In genomic region chr1:181861181-181861902, GRCm38 (mm10) we compare ENCODE assay signal across 13 mouse cellular contexts. TPM values are rescaled to one million over a fixed set of nuclear protein-coding genes. Genes with fewer than 3 reads are reported as not detected.
DNase-seq lines count a peak whose midpoint lies in the region; ATAC-seq and TF ChIP-seq lines count a peak whose summit lies in the region.
"Had no signal": no experiment of that assay in that cellular context is flagged by ENCODE, and none has a peak within 500 bp of the region (broad histone marks: within the 10 kb centered on the region; RNA-seq: fewer than 3 reads in every experiment).

No protein-coding gene starts in this region.

- no peak overlapping the region for H3K4me2 ChIP-seq in heart, postnatal 0 days (ENCODE audit: low read depth, low read length)
- H3K4me2 ChIP-seq in liver, embryonic 16.5 days (ENCODE audit: low read depth, low read length): no peak overlapping the region
- H3K4me2 ChIP-seq: embryonic facial prominence, embryonic 12.5 days; heart, embryonic 11.5 days; midbrain, embryonic 15.5 days had no signal

- H3K27me3 ChIP-seq in heart, postnatal 0 days (ENCODE audit: control insufficient read depth, insufficient read depth, low read length): no peaks in the 10 kb centered on the region
- no peaks in the 10 kb centered on the region for H3K27me3 ChIP-seq in liver, embryonic 16.5 days (ENCODE audit: control insufficient read depth, insufficient read depth, low read depth, low read length)
- peaks cover 3% of the 10 kb centered on the region; the same call in 1 of the 2 replicates for H3K27me3 ChIP-seq in hindbrain, embryonic 10.5 days (ENCODE audit: insufficient read depth, poor library complexity, severe bottlenecking)
- H3K27me3 ChIP-seq: embryonic facial prominence, embryonic 12.5 days; midbrain, embryonic 15.5 days had no signal

- peak overlapping the region; percentile 78 for H3K27ac ChIP-seq in heart, postnatal 0 days (ENCODE audit: low read depth)
- peak overlapping the region; percentile 75 for H3K27ac ChIP-seq in brown adipose tissue, adult 24 weeks (replicated peaks; ENCODE audit: low read depth, low read length)
- H3K27ac ChIP-seq in liver, embryonic 16.5 days (ENCODE audit: low read length): peak overlapping the region; percentile 44
- H3K27ac ChIP-seq in hindbrain, embryonic 10.5 days: no peak overlapping the region
- H3K27ac ChIP-seq: midbrain, embryonic 15.5 days had no signal

- DNase-seq in heart, postnatal 0 days (ENCODE audit: low spot score): no peak
- no peak for DNase-seq in heart, postnatal 14 days
- DNase-seq in CD4-positive helper T cell, adult 2 months (ENCODE audit: low read depth, low spot score): peak; percentile 39
- no peak for DNase-seq in frontal cortex, postnatal 25 days (ENCODE audit: low spot score in 2 of 2)
- DNase-seq in hindbrain, embryonic 10.5 days (ENCODE audit: low spot score): no peak
- DNase-seq in T-cell, adult 2 months (ENCODE audit: low spot score): no peak
- DNase-seq: cerebellum, adult 8-10 months; forebrain, postnatal 0 days had no signal

- no peak for TF ChIP-seq CTCF in heart, postnatal 0 days (IDR thresholded peaks at IDR 0.05; ENCODE audit: low read depth)

- 81% methylated on average over 2 of the region's 2 CpGs for WGBS in heart, postnatal 0 days
- 21% methylated on average over 2 of the region's 2 CpGs for WGBS in liver, embryonic 16.5 days (ENCODE audit: insufficient replicate concordance)
- WGBS in hindbrain, embryonic 10.5 days: 71% methylated on average over 2 of the region's 2 CpGs

- H3K9ac ChIP-seq in heart, postnatal 0 days (replicated peaks; ENCODE audit: low read depth, low read length): no peak overlapping the region
- H3K9ac ChIP-seq in liver, embryonic 16.5 days (ENCODE audit: low read depth, low read length): no peak overlapping the region
- H3K9ac ChIP-seq: embryonic facial prominence, embryonic 12.5 days; forebrain, postnatal 0 days; midbrain, embryonic 15.5 days had no signal

- TF ChIP-seq EP300 in heart, postnatal 0 days (IDR thresholded peaks at IDR 0.05; ENCODE audit: low read depth): no peak

- H3K4me3 ChIP-seq in heart, postnatal 0 days (ENCODE audit: low read depth, low read length): no peak overlapping the region
- no peak overlapping the region for H3K4me3 ChIP-seq in brown adipose tissue, adult 24 weeks (ENCODE audit: insufficient read depth, low read depth, low read length)
- no peak overlapping the region for H3K4me3 ChIP-seq in liver, embryonic 16.5 days (ENCODE audit: low read depth, low read length)
- no peak overlapping the region for H3K4me3 ChIP-seq in hindbrain, embryonic 10.5 days
- H3K4me3 ChIP-seq: embryonic facial prominence, embryonic 12.5 days; midbrain, embryonic 15.5 days had no signal

- ATAC-seq in heart, postnatal 0 days (ENCODE audit: insufficient read depth, low read depth): no peak
- peak; percentile 57 for ATAC-seq in liver, embryonic 16.5 days (ENCODE audit: low read depth)
- ATAC-seq: forebrain, postnatal 0 days; midbrain, embryonic 15.5 days had no signal

- intact Hi-C loops in heart, postnatal 14 days (cut with DNase I): loop anchor here (2.0 kb wide), 1 partner anchor 21 kb away; no protein-coding TSS in a partner anchor

- H3K4me1 ChIP-seq in heart, postnatal 0 days (ENCODE audit: control insufficient read depth, insufficient read depth): no peaks in the 10 kb centered on the region
- H3K4me1 ChIP-seq in brown adipose tissue, adult 24 weeks (ENCODE audit: control insufficient read depth, insufficient read depth, insufficient read length, low read length): no peaks in the 10 kb centered on the region
- peaks cover 17% of the 10 kb centered on the region for H3K4me1 ChIP-seq in liver, embryonic 16.5 days (ENCODE audit: control insufficient read depth, low read depth, low read length)
- H3K4me1 ChIP-seq in hindbrain, embryonic 10.5 days (replicated peaks): peaks cover 28% of the 10 kb centered on the region

- no peaks in the 10 kb centered on the region for H3K36me3 ChIP-seq in heart, postnatal 0 days (replicated peaks; ENCODE audit: control insufficient read depth, insufficient read depth, low read length)
- H3K36me3 ChIP-seq in liver, embryonic 16.5 days (ENCODE audit: control insufficient read depth, insufficient read depth): no peaks in the 10 kb centered on the region
- no peaks in the 10 kb centered on the region for H3K36me3 ChIP-seq in hindbrain, embryonic 10.5 days
- H3K36me3 ChIP-seq: embryonic facial prominence, embryonic 12.5 days; midbrain, embryonic 15.5 days had no signal

- peaks cover 4% of the 10 kb centered on the region; the same call in 1 of the 2 replicates for H3K9me3 ChIP-seq in heart, postnatal 0 days (replicated peaks; ENCODE audit: control insufficient read depth, low read length)
- no peaks in the 10 kb centered on the region for H3K9me3 ChIP-seq in liver, embryonic 16.5 days (replicated peaks; ENCODE audit: control insufficient read depth, low read length)
- no peaks in the 10 kb centered on the region for H3K9me3 ChIP-seq in hindbrain, embryonic 10.5 days
- H3K9me3 ChIP-seq: embryonic facial prominence, embryonic 12.5 days; midbrain, embryonic 15.5 days had no signal

RNA-seq across cellular contexts. Expression of gene Lbr, which starts 18.5 kb away (rescaled TPM):
- 47.2 and 71.9 TPM in 2 replicates for total RNA-seq in heart, postnatal 0 days (2014; rRNA removed; ENCODE audit: low replicate concordance)
- polyA plus RNA-seq in heart, postnatal 0 days (2015; fragmentation: Nextera tagmentation; extraction: Ambion mirVana): 29.7 and 31.3 TPM in 2 replicates
- total RNA-seq in heart, postnatal 14 days (2021): 10 to 100 TPM; 26.5 to 34.2 TPM
- polyA plus RNA-seq in brown adipose tissue, adult 24 weeks (2012; ENCODE audit: insufficient read depth, insufficient read length, missing spikeins): 5.8 and 11.8 TPM in 2 replicates
- polyA plus RNA-seq in liver, embryonic 16.5 days (2015; fragmentation: Nextera tagmentation; extraction: Ambion mirVana): 211 and 250 TPM in 2 replicates
- 135 and 189 TPM in 2 replicates for polyA plus RNA-seq in hindbrain, embryonic 10.5 days (2016; fragmentation: Nextera tagmentation; extraction: Ambion mirVana)
